20 mouse cellular contexts compared by ENCODE assay signal in genomic region chr1:75327461-75327860, GRCm38 (mm10). TPM values are rescaled to one million over a fixed set of nuclear protein-coding genes. Genes with fewer than 3 reads are reported as not detected.
"Had no signal": no experiment of that assay in that cellular context is flagged by ENCODE, and none has a peak within 500 bp of the region (broad histone marks: within the 10 kb centered on the region; RNA-seq: fewer than 3 reads in every experiment).

No protein-coding gene starts in this region.

- H3K4me2 ChIP-seq: limb, embryonic 12.5 days; midbrain, embryonic 15.5 days; neural tube, embryonic 13.5 days; stomach, embryonic 15.5 days had no signal

- H3K27ac ChIP-seq: limb, embryonic 12.5 days; liver, embryonic 14.5 days; midbrain, embryonic 10.5 days; midbrain, embryonic 15.5 days; neural tube, embryonic 13.5 days; stomach, embryonic 15.5 days had no signal

- H3K4me1 ChIP-seq: limb, embryonic 12.5 days; midbrain, embryonic 10.5 days; midbrain, embryonic 15.5 days; neural tube, embryonic 13.5 days; stomach, embryonic 15.5 days had no signal

- DNase-seq: kidney, adult 18-20 months; kidney, postnatal 10 days; kidney, postnatal 4 days; lung, adult 2 months; lung, postnatal 4 days; retina, postnatal 1 day; right cerebral cortex, postnatal 14 days; thymus, adult 2 months; thymus, postnatal 25 days had no signal

- H3K9me3 ChIP-seq: midbrain, embryonic 15.5 days; stomach, embryonic 15.5 days had no signal

- H3K9ac ChIP-seq: limb, embryonic 12.5 days; liver, embryonic 14.5 days; midbrain, embryonic 15.5 days; neural tube, embryonic 13.5 days; stomach, embryonic 15.5 days had no signal

- H3K27me3 ChIP-seq: limb, embryonic 12.5 days; midbrain, embryonic 15.5 days; neural tube, embryonic 13.5 days; stomach, embryonic 15.5 days had no signal

- ATAC-seq: lung, postnatal 0 days; midbrain, embryonic 15.5 days had no signal

- H3K36me3 ChIP-seq: limb, embryonic 12.5 days; midbrain, embryonic 10.5 days; midbrain, embryonic 15.5 days; neural tube, embryonic 13.5 days; stomach, embryonic 15.5 days had no signal

- H3K4me3 ChIP-seq: limb, embryonic 12.5 days; midbrain, embryonic 10.5 days; midbrain, embryonic 15.5 days; neural tube, embryonic 13.5 days; stomach, embryonic 15.5 days had no signal

RNA-seq across cellular contexts. Expression of gene Des, which starts 32.7 kb away (rescaled TPM):
- total RNA-seq: megakaryocyte, adult 5-6 weeks had no signal

RNA-seq across cellular contexts. Expression of gene Resp18, which starts 49.2 kb away (rescaled TPM):
- total RNA-seq: megakaryocyte, adult 5-6 weeks had no signal
- polyA plus RNA-seq: kidney, embryonic 14.5 days; liver, adult 2 months; liver, embryonic 14.5 days; spleen, adult 2 months had no signal
